Comparison of ENCODE assay signal across 25 mouse cellular contexts in genomic region chr15:12314584-12314983, GRCm38 (mm10). TPM values are rescaled to one million over a fixed set of nuclear protein-coding genes. Genes with fewer than 3 reads are reported as not detected.
DNase-seq lines count a peak whose midpoint lies in the region; ATAC-seq and TF ChIP-seq lines count a peak whose summit lies in the region.
"Had no signal": no experiment of that assay in that cellular context is flagged by ENCODE, and none has a peak within 500 bp of the region (broad histone marks: within the 10 kb centered on the region; RNA-seq: fewer than 3 reads in every experiment).

No protein-coding gene starts in this region.

- no peak overlapping the region for H3K9ac ChIP-seq in kidney, embryonic 14.5 days (ENCODE audit: low read depth, low read length)
- H3K9ac ChIP-seq in kidney, embryonic 16.5 days (replicated peaks; ENCODE audit: low read length): no peak overlapping the region
- H3K9ac ChIP-seq: embryonic facial prominence, embryonic 12.5 days; forebrain, embryonic 13.5 days; forebrain, embryonic 15.5 days had no signal

- H3K27me3 ChIP-seq in kidney, adult 2 months (replicated peaks; ENCODE audit: control insufficient read depth, insufficient read depth, low read length): no peaks in the 10 kb centered on the region
- no peaks in the 10 kb centered on the region for H3K27me3 ChIP-seq in kidney, embryonic 14.5 days (ENCODE audit: control insufficient read depth, insufficient read depth, low read length)
- H3K27me3 ChIP-seq in kidney, embryonic 16.5 days (ENCODE audit: insufficient read depth, low read length): no peaks in the 10 kb centered on the region
- H3K27me3 ChIP-seq: embryonic facial prominence, embryonic 12.5 days; forebrain, embryonic 15.5 days; Patski had no signal

- no peak overlapping the region for H3K27ac ChIP-seq in kidney, adult 2 months (ENCODE audit: insufficient read depth, low read depth, low read length)
- H3K27ac ChIP-seq in kidney, embryonic 14.5 days (ENCODE audit: low read depth, low read length): no peak overlapping the region
- H3K27ac ChIP-seq in kidney, embryonic 16.5 days (ENCODE audit: low read length): no peak overlapping the region
- H3K27ac ChIP-seq: embryonic facial prominence, embryonic 10.5 days; embryonic facial prominence, embryonic 12.5 days; forebrain, embryonic 13.5 days; forebrain, embryonic 15.5 days had no signal

- 34% methylated on average over 5 of the region's 5 CpGs for WGBS in kidney, adult 2 months
- WGBS in kidney, embryonic 14.5 days: 15% methylated on average over 5 of the region's 5 CpGs
- 25% methylated on average over 5 of the region's 5 CpGs for WGBS in kidney, embryonic 16.5 days

- DNase-seq in kidney, adult 2 months: peak; percentile 34
- DNase-seq in kidney, postnatal 4 days: no peak
- DNase-seq in kidney, postnatal 10 days: no peak
- DNase-seq in kidney, adult 8-10 months: no peak
- DNase-seq: adrenal gland, adult 8-10 months; adrenal gland, postnatal 14 days; adrenal gland, postnatal 36 days; B cell, adult 2 months; cerebellum, adult 11-12 months; cerebellum, adult 2 months; cerebellum, adult 9-10 months; cerebellum, postnatal 10 days; cerebellum, postnatal 25 days had no signal

- 0 out of 2 replicates have a peak, but pooled peaks have one; percentile 34 for ATAC-seq in kidney, embryonic 14.5 days (ENCODE audit: low FRiP score, low TSS enrichment)
- peak; percentile 44; the same call in 1 of the 2 replicates for ATAC-seq in kidney, embryonic 16.5 days (ENCODE audit: low FRiP score, low TSS enrichment)
- ATAC-seq: activated CD4-positive, CD25-positive, alpha-beta regulatory T cell, adult 4 months; CD4-positive, CD25-positive, alpha-beta regulatory T cell, adult 4 months; forebrain, embryonic 13.5 days; forebrain, embryonic 15.5 days; Patski had no signal

- H3K4me2 ChIP-seq in kidney, embryonic 14.5 days (replicated peaks; ENCODE audit: low read depth, low read length): no peak overlapping the region
- H3K4me2 ChIP-seq in kidney, embryonic 16.5 days (replicated peaks; ENCODE audit: low read depth, low read length): no peak overlapping the region
- H3K4me2 ChIP-seq: embryonic facial prominence, embryonic 12.5 days; forebrain, embryonic 13.5 days; forebrain, embryonic 15.5 days had no signal

- no peaks in the 10 kb centered on the region for H3K36me3 ChIP-seq in kidney, adult 2 months (ENCODE audit: control insufficient read depth, insufficient read depth, low read length)
- H3K36me3 ChIP-seq in kidney, embryonic 14.5 days (ENCODE audit: control insufficient read depth, insufficient read depth, low read length): no peaks in the 10 kb centered on the region
- no peaks in the 10 kb centered on the region for H3K36me3 ChIP-seq in kidney, embryonic 16.5 days (ENCODE audit: insufficient read depth, low read length)
- H3K36me3 ChIP-seq: embryonic facial prominence, embryonic 10.5 days; embryonic facial prominence, embryonic 12.5 days; forebrain, embryonic 15.5 days; G1E had no signal

- no peak overlapping the region for H3K4me3 ChIP-seq in kidney, adult 2 months (ENCODE audit: insufficient read depth, low read depth, low read length)
- H3K4me3 ChIP-seq in kidney, embryonic 14.5 days (ENCODE audit: low read length): no peak overlapping the region
- H3K4me3 ChIP-seq in kidney, embryonic 16.5 days (ENCODE audit: low read length): no peak overlapping the region
- H3K4me3 ChIP-seq: embryonic facial prominence, embryonic 10.5 days; embryonic facial prominence, embryonic 12.5 days; forebrain, embryonic 13.5 days; forebrain, embryonic 15.5 days had no signal

- no peaks in the 10 kb centered on the region for H3K4me1 ChIP-seq in kidney, adult 2 months (ENCODE audit: control insufficient read depth, insufficient read depth, low read length)
- H3K4me1 ChIP-seq in kidney, embryonic 14.5 days (ENCODE audit: control insufficient read depth, insufficient read depth, low read length): 0 out of 2 replicates have a peak, but pooled peaks cover 2% of the 10 kb centered on the region
- H3K4me1 ChIP-seq in kidney, embryonic 16.5 days (ENCODE audit: insufficient read depth, low read length): 0 out of 2 replicates have a peak, but pooled peaks cover 3% of the 10 kb centered on the region
- H3K4me1 ChIP-seq: embryonic facial prominence, embryonic 12.5 days; forebrain, embryonic 13.5 days; forebrain, embryonic 15.5 days had no signal

- no peak for TF ChIP-seq POLR2A in kidney, adult 2 months (IDR thresholded peaks at IDR 0.05; ENCODE audit: low read depth, low read length)

- TF ChIP-seq CTCF in kidney, adult 2 months (conservative IDR thresholded peaks at IDR 0.05; ENCODE audit: insufficient read depth, insufficient read length, low read depth, low read length): no peak

- no peaks in the 10 kb centered on the region for H3K9me3 ChIP-seq in kidney, embryonic 14.5 days (ENCODE audit: control insufficient read depth, low read length)
- no peaks in the 10 kb centered on the region for H3K9me3 ChIP-seq in kidney, embryonic 16.5 days (ENCODE audit: low read length)
- H3K9me3 ChIP-seq: embryonic facial prominence, embryonic 10.5 days; embryonic facial prominence, embryonic 12.5 days; forebrain, embryonic 13.5 days; forebrain, embryonic 15.5 days; G1E had no signal

RNA-seq across cellular contexts. Expression of gene Golph3, which starts 6.7 kb away (rescaled TPM):
- 70.9 and 73.6 TPM in 2 replicates for polyA plus RNA-seq in kidney, adult 2 months (2012; rRNA removed)
- polyA plus RNA-seq in kidney, embryonic 14.5 days (2014; fragmentation: Nextera tagmentation; extraction: Ambion mirVana): 78.7 and 116 TPM in 2 replicates
- polyA plus RNA-seq in kidney, embryonic 16.5 days (2015; fragmentation: Nextera tagmentation; extraction: Ambion mirVana): 81.5 and 84.7 TPM in 2 replicates

RNA-seq across cellular contexts. Expression of gene 1810049J17Rik, which starts 7.1 kb away (rescaled TPM):
- not detected in 2 replicates for polyA plus RNA-seq in kidney, adult 2 months (2012; rRNA removed)
- 0.81 and 1.9 TPM in 2 replicates for polyA plus RNA-seq in kidney, embryonic 14.5 days (2014; fragmentation: Nextera tagmentation; extraction: Ambion mirVana)
- polyA plus RNA-seq in kidney, embryonic 16.5 days (2015; fragmentation: Nextera tagmentation; extraction: Ambion mirVana): 0.71 and 0.72 TPM in 2 replicates
- polyA plus RNA-seq: activated CD4-positive, CD25-positive, alpha-beta regulatory T cell, adult 4 months; CD4-positive, CD25-positive, alpha-beta regulatory T cell, adult 4 months; cerebellum, adult 2 months; cortical plate, adult 2 months; embryonic facial prominence, embryonic 10.5 days; forebrain, embryonic 11.5 days; forebrain, embryonic 13.5 days had no signal
